Mouse (Mus musculus) cerebellum, postnatal 14 days (tissue): ENCODE measurements around the gene Pelp1.
A peak's percentile ranks its signal among the peaks of the same experiment; 100 is the strongest.
"Not testable (repeated sequence)": the region's sequence is repeated elsewhere in the genome, so short reads cannot be mapped to it uniquely, and the experiment has no call there.

Experiments
- DNase-seq, 2 experiments: peaks; one replicate each; pipeline ENCODE4 v3.0.0; 2021; ENCODE audit warnings: mixed read lengths in 2 of 2

Pelp1 gene

GRCm38 (mm10) chr11:70409594-70410296, at the start of gene Pelp1:
Gene Pelp1, minus strand, starts transcription at chr11:70410031.
- DNase-seq, result peak; percentile 90 to 93

- no peak for DNase-seq
These were observed 49.1 kb upstream of the Pelp1 start, which contains the start of gene Zmynd15 for GRCm38 (mm10) chr11:70458688-70459600. Gene Zmynd15, plus strand, starts transcription at chr11:70459433.

- DNase-seq, result no peak
These were observed 43.6 kb upstream of the Pelp1 start for GRCm38 (mm10) chr11:70453261-70454044.

GRCm38 (mm10) chr11:70451797-70452498, 42.1 kb upstream of the Pelp1 start, which contains the start of gene Med11:
Gene Med11, plus strand, starts transcription at chr11:70451919.
- DNase-seq, result peak; percentile 98 to 99

GRCm38 (mm10) chr11:70450926-70451325, 41.1 kb upstream of the Pelp1 start:
- DNase-seq, result peak; percentile 36 to 46

- DNase-seq, result no peak
These were observed 37.5 kb upstream of the Pelp1 start for GRCm38 (mm10) chr11:70447373-70447772.

GRCm38 (mm10) chr11:70446756-70447155, 36.9 kb upstream of the Pelp1 start:
- no peak for DNase-seq

GRCm38 (mm10) chr11:70444667-70445066, 34.8 kb upstream of the Pelp1 start:
- DNase-seq, result no peak

GRCm38 (mm10) chr11:70443964-70444363, 34.1 kb upstream of the Pelp1 start:
- no peak for DNase-seq

GRCm38 (mm10) chr11:70441882-70442281, 32.1 kb upstream of the Pelp1 start:
- no peak for DNase-seq

GRCm38 (mm10) chr11:70440637-70441036, 30.8 kb upstream of the Pelp1 start:
- DNase-seq, result no peak

- no peak for DNase-seq
These were observed 29.0 kb upstream of the Pelp1 start for GRCm38 (mm10) chr11:70438728-70439374.

- DNase-seq, result no peak
These were observed 27.6 kb upstream of the Pelp1 start for GRCm38 (mm10) chr11:70437426-70437825.

- no peak for DNase-seq
These were observed 25.6 kb upstream of the Pelp1 start for GRCm38 (mm10) chr11:70435476-70435875.

- no peak for DNase-seq
These were observed 24.1 kb upstream of the Pelp1 start for GRCm38 (mm10) chr11:70433951-70434350.

- DNase-seq, result peak in 1 of 2 experiments; percentile 25
These were observed 23.7 kb upstream of the Pelp1 start for GRCm38 (mm10) chr11:70433569-70433943.

GRCm38 (mm10) chr11:70432895-70433568, 23.2 kb upstream of the Pelp1 start:
- DNase-seq, result no peak

GRCm38 (mm10) chr11:70432048-70432894, 22.4 kb upstream of the Pelp1 start, which contains the start of gene Arrb2:
Gene Arrb2, plus strand, starts transcription at chr11:70432635.
- DNase-seq, result peak; percentile 99

- DNase-seq, result peak in 1 of 2 experiments; percentile 38
These were observed 21.7 kb upstream of the Pelp1 start for GRCm38 (mm10) chr11:70431574-70431973.

GRCm38 (mm10) chr11:70426598-70426997, 16.8 kb upstream of the Pelp1 start:
- DNase-seq, result not testable (repeated sequence)
